Mouse (Mus musculus): Measurements from ENCODE around the gene C1s1.

- no peak for TF ChIP-seq CTCF (IDR thresholded peaks at IDR 0.05; ENCODE audit: low read depth, low read length)
- no peak for TF ChIP-seq POLR2A (IDR thresholded peaks at IDR 0.05; ENCODE audit: borderline replicate concordance, low read depth, low read length)
Measured at GRCm38 (mm10) chr6:124582231-124582630, 40.1 kb upstream of the C1s1 start.
